Mouse (Mus musculus): ENCODE results near the gene Scel. TPM values are rescaled to one million over a fixed set of nuclear protein-coding genes. Genes with fewer than 3 reads are reported as not detected.

The Scel gene
- total RNA-seq, 2 experiments from 2014 or later = 0.17 to 0.50 TPM

GRCm38 (mm10) chr14:103567957-103568356, 54.8 kb downstream of the Scel start:
- DNase-seq (ENCODE audit: low spot score in 2 of 2) = no peak

- no peak for DNase-seq (ENCODE audit: low spot score in 2 of 2)
These were observed 55.3 kb downstream of the Scel start for GRCm38 (mm10) chr14:103568433-103568832.

- DNase-seq (ENCODE audit: low spot score in 2 of 2) = no peak
These were observed 58.6 kb downstream of the Scel start for GRCm38 (mm10) chr14:103571598-103572320.

GRCm38 (mm10) chr14:103575854-103576253, 62.7 kb downstream of the Scel start:
- DNase-seq (ENCODE audit: low spot score in 2 of 2) = no peak

GRCm38 (mm10) chr14:103577011-103577410, 63.9 kb downstream of the Scel start:
- no peak for DNase-seq (ENCODE audit: low spot score in 2 of 2)

GRCm38 (mm10) chr14:103586662-103587061, 73.5 kb downstream of the Scel start:
- DNase-seq (ENCODE audit: low spot score in 2 of 2) = no peak

GRCm38 (mm10) chr14:103587208-103587900, 74.2 kb downstream of the Scel start:
- DNase-seq (ENCODE audit: low spot score in 2 of 2) = no peak

- no peak for DNase-seq (ENCODE audit: low spot score in 2 of 2)
These were observed 76.7 kb downstream of the Scel start for GRCm38 (mm10) chr14:103589819-103590218.

GRCm38 (mm10) chr14:103595870-103596269, 82.7 kb downstream of the Scel start:
- no peak for DNase-seq (ENCODE audit: low spot score in 2 of 2)

GRCm38 (mm10) chr14:103608063-103608462, 94.9 kb downstream of the Scel start:
- DNase-seq (ENCODE audit: low spot score in 2 of 2) = no peak

GRCm38 (mm10) chr14:103613573-103614271, 100.6 kb downstream of the Scel start:
- DNase-seq (ENCODE audit: low spot score in 2 of 2) = no peak

GRCm38 (mm10) chr14:103614272-103614587, 101.1 kb downstream of the Scel start:
- no peak for DNase-seq (ENCODE audit: low spot score in 2 of 2)

GRCm38 (mm10) chr14:103619756-103620155, 106.6 kb downstream of the Scel start:
- DNase-seq (ENCODE audit: low spot score in 2 of 2) = no peak

GRCm38 (mm10) chr14:103621207-103621606, 108.1 kb downstream of the Scel start:
- no peak for DNase-seq (ENCODE audit: low spot score in 2 of 2)

GRCm38 (mm10) chr14:103626100-103626499, 113.0 kb downstream of the Scel start:
- no peak for DNase-seq (ENCODE audit: low spot score in 2 of 2)

- DNase-seq (ENCODE audit: low spot score in 2 of 2) = no peak
These were observed 116.7 kb downstream of the Scel start for GRCm38 (mm10) chr14:103629639-103630364.

GRCm38 (mm10) chr14:103630545-103630944, 117.4 kb downstream of the Scel start:
- DNase-seq (ENCODE audit: low spot score in 2 of 2) = no peak

- DNase-seq (ENCODE audit: low spot score in 2 of 2) = no peak
These were observed 130.8 kb downstream of the Scel start for GRCm38 (mm10) chr14:103643933-103644332.

GRCm38 (mm10) chr14:103647981-103648380, 134.8 kb downstream of the Scel start:
- DNase-seq (ENCODE audit: low spot score in 2 of 2) = no peak

- no peak for DNase-seq (ENCODE audit: low spot score in 2 of 2)
These were observed 135.6 kb downstream of the Scel start for GRCm38 (mm10) chr14:103648623-103649255.

GRCm38 (mm10) chr14:103649302-103649701, 136.2 kb downstream of the Scel start:
- DNase-seq (ENCODE audit: low spot score in 2 of 2) = no peak

Data from adrenal gland, postnatal 4 days (tissue).